Mouse (Mus musculus) midbrain, postnatal 0 days (tissue): ENCODE data around the gene Gapdhs. TPM values are rescaled to one million over a fixed set of nuclear protein-coding genes. Genes with fewer than 3 reads are reported as not detected.
"Not testable (repeated sequence)": the region's sequence is repeated elsewhere in the genome, so short reads cannot be mapped to it uniquely, and the experiment has no call there.

Source experiments
- ATAC-seq: fragments of 200-750 bp; cut with Nextera tagmentation; 2 replicates; pipeline ENCODE4 v1.8.0; 2017; ENCODE audit warnings: moderate number of reproducible peaks, mild to moderate bottlenecking, moderate TSS enrichment, moderate library complexity; ENCODE audit not compliant: low FRiP score
- DNase-seq: peaks from one replicate; pipeline ENCODE4 v3.0.0-alpha.2; 2015; ENCODE audit warnings: low spot score
- H3K27ac ChIP-seq: fragments of 300-500 bp; sonication (generic); 2 replicates; pipeline ENCODE4 v1.5.1; 2014; ENCODE audit warnings: low read depth, mild to moderate bottlenecking, low read length, mixed read lengths
- H3K27me3 ChIP-seq: fragments of 300-500 bp; sonication (generic); 2 replicates; pipeline ENCODE4 v1.6.1; 2014; ENCODE audit warnings: low read length, control low read depth, mixed read lengths; ENCODE audit not compliant: insufficient read depth
- H3K36me3 ChIP-seq: fragments of 300-500 bp; sonication (generic); 2 replicates; pipeline ENCODE4 v1.6.1; 2014; ENCODE audit warnings: low read length, control low read depth, mixed read lengths; ENCODE audit not compliant: insufficient read depth
- H3K4me1 ChIP-seq: fragments of 300-500 bp; sonication (generic); 2 replicates; pipeline ENCODE4 v1.6.1; 2014; ENCODE audit warnings: mild to moderate bottlenecking, control low read depth, antibody characterized with exemption, low read length, mixed read lengths; ENCODE audit not compliant: insufficient read depth
- H3K4me2 ChIP-seq: fragments of 300-500 bp; sonication (generic); 2 replicates; pipeline ENCODE4 v1.6.1; 2014; ENCODE audit warnings: low read depth, mild to moderate bottlenecking, low read length, mixed read lengths; ENCODE audit not compliant: poor library complexity, severe bottlenecking
- H3K4me3 ChIP-seq: fragments of 300-500 bp; sonication (generic); 2 replicates; pipeline ENCODE4 v1.5.1; 2014; ENCODE audit warnings: low read depth, mild to moderate bottlenecking, low read length, moderate library complexity
- H3K9ac ChIP-seq: fragments of 300-500 bp; sonication (generic); replicated peaks from 2 replicates; pipeline ENCODE4 v1.6.1; 2014; ENCODE audit warnings: mild to moderate bottlenecking, low read length, moderate library complexity, mixed read lengths; ENCODE audit not compliant: poor library complexity, severe bottlenecking
- H3K9me3 ChIP-seq: fragments of 300-500 bp; sonication (generic); 2 replicates; pipeline ENCODE4 v1.6.1; 2016; ENCODE audit warnings: low read length, control low read depth
- CTCF ChIP-seq: IDR thresholded peaks from 2 replicates; pipeline ENCODE4 v1.5.1; 2016; ENCODE audit warnings: antibody characterized with exemption, mild to moderate bottlenecking
- WGBS: fragments of 180-500 bp; shearing (Covaris S2); extraction: QIAGEN DNeasy Blood & Tissue Kit; methylation state at CpG from one replicate; pipeline ENCODE4 v1.1.7; 2014; 5-methylcytosine and 5-hydroxymethylcytosine counted together
- polyA plus RNA-seq: library from polyadenylated mRNA; unstranded; fragments of >200 nt; fragmentation: Nextera tagmentation; extraction: Ambion mirVana; gene quantifications from 2 replicates; pipeline ENCODE4 v1.2.1, GENCODE M21; 2015
- total RNA-seq: library from RNA; depleted of rRNA; stranded (reverse); fragments of >200 nt; gene quantifications from 2 replicates; pipeline ENCODE4 v1.2.3, GENCODE M21; 2014

Gapdhs gene
- total and polyA plus RNA-seq, 2 experiments from 2014 or later: 0.79 TPM; not detected in 1

- no peak within 1 kb of the TSS for H3K4me2 ChIP-seq
- no peaks in the 10 kb centered on the region for H3K27me3 ChIP-seq
- no peak within 1 kb of the TSS for H3K4me3 ChIP-seq
- H3K4me1 ChIP-seq: no peaks in the 10 kb centered on the region
- peaks cover 11% of the 10 kb centered on the region for H3K36me3 ChIP-seq
- DNase-seq (no peak), ATAC-seq (no peak)
- H3K9ac ChIP-seq: no peak within 1 kb of the TSS
- WGBS: 75% methylated on average over 5 of the region's 5 CpGs
- no peak within 1 kb of the TSS for H3K27ac ChIP-seq
- H3K9me3 ChIP-seq: 0 out of 2 replicates have a peak, but pooled peaks cover 7% of the 10 kb centered on the region
- no peak for TF ChIP-seq CTCF
Observed at GRCm38 (mm10) chr7:30751086-30751669, 7.7 kb upstream of the Gapdhs start, which contains the start of gene Sbsn. Gene Sbsn (plus strand): TSS chr7:30751471.

- WGBS: 86% methylated on average over 13 of the region's 13 CpGs
- Histone ChIP-seq H3K4me1 (no peaks in the 10 kb centered on the region), H3K4me2 (no peak overlapping the region), H3K27me3 (no peaks in the 10 kb centered on the region), H3K9me3 (0 out of 2 replicates have a peak, but pooled peaks cover 5% of the 10 kb centered on the region), H3K4me3 (no peak overlapping the region), H3K36me3 (peaks cover 5% of the 10 kb centered on the region), H3K9ac (no peak overlapping the region), H3K27ac (no peak overlapping the region)
- ATAC-seq (no peak), DNase-seq (no peak)
- TF ChIP-seq CTCF: no peak
Observed at GRCm38 (mm10) chr7:30749824-30750606, 6.5 kb upstream of the Gapdhs start.

GRCm38 (mm10) chr7:30747525-30748204 is 4.2 kb upstream of the Gapdhs start:
- Histone ChIP-seq H3K27ac (no peak overlapping the region), H3K9ac (no peak overlapping the region), H3K4me3 (no peak overlapping the region), H3K4me2 (no peak overlapping the region), H3K4me1 (no peaks in the 10 kb centered on the region), H3K9me3 (no peaks in the 10 kb centered on the region), H3K27me3 (no peaks in the 10 kb centered on the region), H3K36me3 (no peaks in the 10 kb centered on the region; the same call in 1 of the 2 replicates)
- no peak for DNase-seq
- 93% methylated on average over 7 of the region's 7 CpGs for WGBS
- no peak for ATAC-seq
- peak; percentile 27; the same call in 1 of the 2 replicates for TF ChIP-seq CTCF

- no peak overlapping the region for H3K4me3 ChIP-seq
- no peak overlapping the region for H3K27ac ChIP-seq
- H3K36me3 ChIP-seq: peaks cover 3% of the 10 kb centered on the region; the same call in 1 of the 2 replicates
- H3K9me3 ChIP-seq: no peaks in the 10 kb centered on the region
- no peak for ATAC-seq
- H3K27me3 ChIP-seq: no peaks in the 10 kb centered on the region
- H3K9ac ChIP-seq: no peak overlapping the region
- TF ChIP-seq CTCF: peak; percentile 11; the same call in 1 of the 2 replicates
- no peak overlapping the region for H3K4me2 ChIP-seq
- DNase-seq: no peak
- H3K4me1 ChIP-seq: no peaks in the 10 kb centered on the region
- WGBS: 62% methylated on average over 4 of the region's 4 CpGs
Observed at GRCm38 (mm10) chr7:30744022-30744598, 629 bp upstream of the Gapdhs start.

- DNase-seq, H3K27me3 ChIP-seq, H3K36me3 ChIP-seq, ATAC-seq, H3K4me2 ChIP-seq, H3K9me3 ChIP-seq, H3K27ac ChIP-seq, H3K4me3 ChIP-seq, H3K4me1 ChIP-seq, H3K9ac ChIP-seq: not testable (repeated sequence)
- 86% methylated on average over 2 of the region's 2 CpGs for WGBS
Observed at GRCm38 (mm10) chr7:30742570-30742969, 911 bp downstream of the Gapdhs start.
